Comparison of ENCODE assay signal across 26 mouse cellular contexts in genomic region chr6:98104432-98104831, GRCm38 (mm10).
DNase-seq lines count a peak whose midpoint lies in the region; ATAC-seq and TF ChIP-seq lines count a peak whose summit lies in the region.
"Had no signal": no experiment of that assay in that cellular context is flagged by ENCODE, and none has a peak within 500 bp of the region (broad histone marks: within the 10 kb centered on the region; RNA-seq: fewer than 3 reads in every experiment).

No protein-coding gene starts in this region.

- ATAC-seq in CD4-positive, CD25-positive, alpha-beta regulatory T cell, adult 4 months, result no peak
- ATAC-seq: intestine, embryonic 16.5 days had no signal

- peak; percentile 59 for TF ChIP-seq CTCF in layer of hippocampus, adult 2 months (conservative IDR thresholded peaks at IDR 0.05)

- peak; percentile 25 for DNase-seq in CD4-positive, CD25-positive, alpha-beta regulatory T cell, adult 2 months (ENCODE audit: low read depth, low spot score)
- no peak for DNase-seq in layer of hippocampus, adult 2 months (ENCODE audit: low spot score in 2 of 2)
- no peak for DNase-seq in layer of hippocampus, adult 9-11 months
- DNase-seq in retina, embryonic 14.5 days (ENCODE audit: low spot score), result peak; percentile 42
- no peak for DNase-seq in retina, postnatal 1 day
- no peak for DNase-seq in cerebellum, postnatal 36 days
- DNase-seq in kidney, postnatal 36 days, result no peak
- DNase-seq: adrenal gland, postnatal 36 days; cerebellum, adult 11 months; cerebellum, adult 9-11 months; gastrocnemius, postnatal 36 days; heart, postnatal 36 days; kidney, postnatal 4 days; liver; lung, postnatal 10 days; midbrain, embryonic 14.5 days; right cerebral cortex, adult 18-20 months had no signal

- H3K27ac ChIP-seq in layer of hippocampus, adult 2 months, result no peak overlapping the region
- H3K27ac ChIP-seq: embryonic facial prominence, embryonic 12.5 days; heart, embryonic 15.5 days; hindbrain, embryonic 13.5 days; kidney, embryonic 15.5 days; limb, embryonic 10.5 days; liver, embryonic 15.5 days; neural tube, embryonic 12.5 days had no signal

- H3K4me3 ChIP-seq in layer of hippocampus, adult 2 months, result no peak overlapping the region
- H3K4me3 ChIP-seq: embryonic facial prominence, embryonic 12.5 days; heart, embryonic 15.5 days; hindbrain, embryonic 13.5 days; kidney, embryonic 15.5 days; limb, embryonic 10.5 days; liver, embryonic 15.5 days; neural tube, embryonic 12.5 days had no signal

Comparison
In these comparisons a context has a peak if more than half of its experiments do, and no peak if none do; other contexts are left out.
1. DNase-seq: peak in CD4-positive, CD25-positive, alpha-beta regulatory T cell, adult 2 months (single experiment) and retina, embryonic 14.5 days (single experiment); none in layer of hippocampus, adult 2 months (0 of 2), layer of hippocampus, adult 9-11 months (single experiment), retina, postnatal 1 day (single experiment), cerebellum, postnatal 36 days (0 of 2) and kidney, postnatal 36 days (0 of 2).